Mouse (Mus musculus): ENCODE measurements around the gene Map2k4.

DNA sequence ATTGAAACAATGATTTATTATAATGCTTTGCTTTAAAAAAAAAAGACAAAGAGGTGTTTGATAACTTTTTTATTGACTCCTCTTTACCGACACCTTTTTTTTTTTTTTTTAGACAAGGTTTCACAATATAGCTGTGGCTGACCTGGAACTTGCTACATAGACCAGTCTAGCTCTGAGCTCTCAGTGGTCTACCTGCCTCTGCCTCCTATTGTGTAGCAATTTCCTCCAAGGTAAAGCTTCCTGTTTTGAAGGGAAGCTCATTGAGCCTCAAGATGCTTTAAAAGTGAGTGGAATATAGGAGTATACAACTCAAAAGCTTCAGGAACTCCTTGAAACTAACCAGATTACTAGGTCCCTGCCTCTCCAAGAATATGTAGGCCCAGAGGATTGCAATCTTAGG lies 7.8 kb upstream of the Map2k4 start:
- TF ChIP-seq CTCF (IDR thresholded peaks at IDR 0.05; ENCODE audit: insufficient read depth, low read depth, low read length) (no peak), POLR2A (IDR thresholded peaks at IDR 0.05; ENCODE audit: insufficient read depth, low read depth, low read length) (no peak)
